Mouse (Mus musculus): ENCODE measurements around the gene Pcolce. TPM values are rescaled to one million over a fixed set of nuclear protein-coding genes. Genes with fewer than 3 reads are reported as not detected.

The Pcolce gene
- polyA plus RNA-seq, 1 experiment from 2014 or later = 292 TPM

DNA sequence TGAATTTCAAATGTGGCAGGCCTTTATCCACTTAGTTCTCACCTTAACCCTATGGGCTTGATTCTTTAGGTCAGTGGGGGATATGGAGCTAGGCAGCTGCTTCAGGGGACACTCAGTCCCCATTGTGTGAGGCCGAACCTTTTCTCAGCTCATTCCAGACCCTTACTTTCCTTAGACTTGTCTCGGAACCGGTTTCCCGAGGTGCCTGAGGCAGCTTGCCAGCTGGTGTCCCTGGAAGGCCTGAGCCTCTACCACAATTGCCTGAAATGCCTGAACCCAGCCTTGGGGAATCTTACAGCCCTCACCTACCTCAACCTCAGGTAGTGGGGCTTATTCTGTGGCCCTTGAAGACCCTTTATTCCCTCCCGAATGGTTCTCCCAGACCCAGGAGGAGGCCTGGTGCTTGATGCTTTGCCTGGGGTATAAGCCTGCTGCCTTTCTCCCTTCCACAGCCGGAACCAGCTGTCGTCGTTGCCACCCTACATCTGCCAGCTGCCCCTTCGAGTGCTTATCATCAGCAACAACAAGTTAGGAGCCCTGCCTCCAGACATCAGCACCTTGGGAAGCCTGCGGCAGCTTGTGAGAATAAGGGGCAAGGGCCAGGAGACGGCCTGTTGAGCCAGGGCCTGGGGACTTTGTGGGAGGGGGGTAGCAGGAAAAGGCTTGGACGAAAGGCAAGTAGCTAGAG is 20.0 kb upstream of the Pcolce start:
- Histone ChIP-seq H3K4me3 (ENCODE audit: low read depth, low read length) (no peak overlapping the region), H3K36me3 (ENCODE audit: control insufficient read depth, insufficient read depth, low read length) (peaks cover 50% of the 10 kb centered on the region), H3K4me2 (ENCODE audit: low read depth, low read length) (no peak overlapping the region), H3K4me1 (ENCODE audit: control insufficient read depth, insufficient read depth, low read length) (peaks cover 26% of the 10 kb centered on the region), H3K9ac (ENCODE audit: low read depth, low read length) (peak overlapping the region; percentile 23; the same call in 1 of the 2 replicates), H3K9me3 (ENCODE audit: control insufficient read depth, low read length) (no peaks in the 10 kb centered on the region), H3K27me3 (replicated peaks; ENCODE audit: control insufficient read depth, insufficient read depth, low read length) (no peaks in the 10 kb centered on the region), H3K27ac (replicated peaks; ENCODE audit: low read depth, low read length) (0 out of 2 replicates have a peak overlapping the region, but pooled peaks have one; percentile 21)
- DNase-seq (ENCODE audit: low spot score) (no peak), ATAC-seq (ENCODE audit: low read depth) (no peak)
- WGBS = 70% methylated on average over 12 of the region's 12 CpGs

DNA sequence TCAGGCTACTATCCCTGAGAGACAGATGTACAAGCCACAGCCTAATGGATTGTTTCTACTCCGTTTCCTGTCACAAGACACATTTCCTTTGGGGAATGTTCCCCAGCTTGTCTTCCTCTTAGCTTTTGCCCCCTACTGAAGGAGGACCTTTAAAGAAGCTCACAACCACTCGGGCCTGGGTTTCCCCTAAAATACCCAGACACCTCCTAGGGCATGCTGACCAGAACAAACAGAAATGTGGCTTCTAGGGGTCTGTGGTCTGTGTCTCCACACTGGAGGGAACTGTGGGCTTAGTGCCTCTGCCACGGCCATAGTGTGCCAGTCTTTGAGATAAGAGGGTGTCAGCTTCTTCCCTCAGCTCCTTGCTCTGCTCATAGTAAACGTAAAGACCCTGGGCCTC is 18.0 kb upstream of the Pcolce start:
- peak overlapping the region; percentile 94 for H3K4me2 ChIP-seq (ENCODE audit: low read depth, low read length)
- 0 out of 2 replicates have a peak overlapping the region, but pooled peaks have one; percentile 28 for H3K27ac ChIP-seq (replicated peaks; ENCODE audit: low read depth, low read length)
- H3K9me3 ChIP-seq (ENCODE audit: control insufficient read depth, low read length) = no peaks in the 10 kb centered on the region
- no peaks in the 10 kb centered on the region for H3K27me3 ChIP-seq (replicated peaks; ENCODE audit: control insufficient read depth, insufficient read depth, low read length)
- DNase-seq (ENCODE audit: low spot score) (no peak), ATAC-seq (ENCODE audit: low read depth) (no peak)
- H3K4me3 ChIP-seq (ENCODE audit: low read depth, low read length) = no peak overlapping the region
- peaks cover 31% of the 10 kb centered on the region for H3K36me3 ChIP-seq (ENCODE audit: control insufficient read depth, insufficient read depth, low read length)
- peak overlapping the region; percentile 31; the same call in 1 of the 2 replicates for H3K9ac ChIP-seq (ENCODE audit: low read depth, low read length)
- peaks cover 34% of the 10 kb centered on the region for H3K4me1 ChIP-seq (ENCODE audit: control insufficient read depth, insufficient read depth, low read length)
- WGBS = 60% methylated on average over 4 of the region's 4 CpGs

DNA sequence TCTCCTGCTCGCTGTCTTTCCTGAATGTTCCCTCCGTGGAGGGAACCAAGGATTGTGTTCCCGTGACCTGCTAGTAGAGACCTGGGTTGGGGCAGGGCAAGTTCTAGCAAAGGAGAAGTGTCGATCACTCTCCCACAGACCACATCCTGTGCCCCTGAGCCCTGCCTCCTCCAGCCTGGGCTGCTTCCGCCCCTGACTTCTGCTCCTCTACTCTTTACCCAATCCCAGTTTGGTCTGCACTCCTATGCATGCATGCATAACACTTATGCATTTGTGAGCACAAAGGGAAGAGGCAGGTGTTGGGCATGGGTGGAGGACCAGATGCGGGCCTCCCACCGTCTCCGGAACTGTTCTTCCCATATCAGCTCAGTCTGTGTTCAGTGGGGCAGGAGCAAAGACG is 17.6 kb upstream of the Pcolce start:
- DNase-seq (ENCODE audit: low spot score) (no peak), ATAC-seq (ENCODE audit: low read depth) (no peak)
- Histone ChIP-seq H3K4me1 (ENCODE audit: control insufficient read depth, insufficient read depth, low read length) (peaks cover 34% of the 10 kb centered on the region), H3K4me2 (ENCODE audit: low read depth, low read length) (peak overlapping the region; percentile 94), H3K27ac (replicated peaks; ENCODE audit: low read depth, low read length) (peak overlapping the region; percentile 89), H3K27me3 (replicated peaks; ENCODE audit: control insufficient read depth, insufficient read depth, low read length) (no peaks in the 10 kb centered on the region), H3K4me3 (ENCODE audit: low read depth, low read length) (peak overlapping the region; percentile 99; the same call in 1 of the 2 replicates), H3K9me3 (ENCODE audit: control insufficient read depth, low read length) (no peaks in the 10 kb centered on the region), H3K9ac (ENCODE audit: low read depth, low read length) (peak overlapping the region; percentile 81; the same call in 1 of the 2 replicates), H3K36me3 (ENCODE audit: control insufficient read depth, insufficient read depth, low read length) (peaks cover 26% of the 10 kb centered on the region)
- 55% methylated on average over 9 of the region's 9 CpGs for WGBS

- DNase-seq (ENCODE audit: low spot score) (no peak), ATAC-seq (ENCODE audit: low read depth) (no peak)
- Histone ChIP-seq H3K27me3 (replicated peaks; ENCODE audit: control insufficient read depth, insufficient read depth, low read length) (no peaks in the 10 kb centered on the region), H3K4me2 (ENCODE audit: low read depth, low read length) (peak overlapping the region; percentile 94), H3K4me3 (ENCODE audit: low read depth, low read length) (peak overlapping the region; percentile 99), H3K9ac (ENCODE audit: low read depth, low read length) (peak overlapping the region; percentile 81), H3K9me3 (ENCODE audit: control insufficient read depth, low read length) (no peaks in the 10 kb centered on the region), H3K36me3 (ENCODE audit: control insufficient read depth, insufficient read depth, low read length) (peaks cover 21% of the 10 kb centered on the region), H3K4me1 (ENCODE audit: control insufficient read depth, insufficient read depth, low read length) (peaks cover 34% of the 10 kb centered on the region), H3K27ac (replicated peaks; ENCODE audit: low read depth, low read length) (peak overlapping the region; percentile 89)
- 31% methylated on average over 3 of the region's 3 CpGs for WGBS
These were observed 17.0 kb upstream of the Pcolce start for GRCm38 (mm10) chr5:137630602-137631001.

GRCm38 (mm10) chr5:137629906-137630545 is 16.4 kb upstream of the Pcolce start:
- peak; percentile 61 for DNase-seq (ENCODE audit: low spot score)
- Histone ChIP-seq H3K4me2 (ENCODE audit: low read depth, low read length) (peak overlapping the region; percentile 94), H3K27me3 (replicated peaks; ENCODE audit: control insufficient read depth, insufficient read depth, low read length) (no peaks in the 10 kb centered on the region), H3K4me1 (ENCODE audit: control insufficient read depth, insufficient read depth, low read length) (peaks cover 34% of the 10 kb centered on the region), H3K9me3 (ENCODE audit: control insufficient read depth, low read length) (no peaks in the 10 kb centered on the region), H3K36me3 (ENCODE audit: control insufficient read depth, insufficient read depth, low read length) (peaks cover 15% of the 10 kb centered on the region), H3K4me3 (ENCODE audit: low read depth, low read length) (peak overlapping the region; percentile 99), H3K9ac (ENCODE audit: low read depth, low read length) (peak overlapping the region; percentile 81), H3K27ac (replicated peaks; ENCODE audit: low read depth, low read length) (peak overlapping the region; percentile 89)
- ATAC-seq (ENCODE audit: low read depth) = no peak; the same call in 1 of the 2 replicates
- WGBS = 14% methylated on average over 6 of the region's 6 CpGs

- peak overlapping the region; percentile 81 for H3K9ac ChIP-seq (ENCODE audit: low read depth, low read length)
- 0% methylated on average over 21 of the region's 23 CpGs for WGBS
- H3K9me3 ChIP-seq (ENCODE audit: control insufficient read depth, low read length) = no peaks in the 10 kb centered on the region
- peaks cover 34% of the 10 kb centered on the region for H3K4me1 ChIP-seq (ENCODE audit: control insufficient read depth, insufficient read depth, low read length)
- 0 out of 2 replicates have a peak, but pooled peaks have one; percentile 4 for ATAC-seq (ENCODE audit: low read depth)
- H3K27ac ChIP-seq (replicated peaks; ENCODE audit: low read depth, low read length) = peak overlapping the region; percentile 89
- peak overlapping the region; percentile 94 for H3K4me2 ChIP-seq (ENCODE audit: low read depth, low read length)
- no peaks in the 10 kb centered on the region for H3K27me3 ChIP-seq (replicated peaks; ENCODE audit: control insufficient read depth, insufficient read depth, low read length)
- peak overlapping the region; percentile 99 for H3K4me3 ChIP-seq (ENCODE audit: low read depth, low read length)
- peaks cover 9% of the 10 kb centered on the region for H3K36me3 ChIP-seq (ENCODE audit: control insufficient read depth, insufficient read depth, low read length)
- peak; percentile 77 for DNase-seq (ENCODE audit: low spot score)
These were observed 15.7 kb upstream of the Pcolce start for GRCm38 (mm10) chr5:137629306-137629721.

GRCm38 (mm10) chr5:137628498-137629305 is 15.1 kb upstream of the Pcolce start, which contains the start of the genes Fbxo24, Lrch4 and Gm20605:
Gene Fbxo24, minus strand, starts transcription at chr5:137629002.
Gene Lrch4, plus strand, starts transcription at chr5:137629121.
Gene Gm20605, plus strand, starts transcription at chr5:137629175.
- Histone ChIP-seq H3K4me2 (ENCODE audit: low read depth, low read length) (peak within 1 kb of the TSS; percentile 94), H3K4me1 (ENCODE audit: control insufficient read depth, insufficient read depth, low read length) (peaks cover 34% of the 10 kb centered on the region), H3K27me3 (replicated peaks; ENCODE audit: control insufficient read depth, insufficient read depth, low read length) (no peaks in the 10 kb centered on the region), H3K9me3 (ENCODE audit: control insufficient read depth, low read length) (no peaks in the 10 kb centered on the region), H3K36me3 (ENCODE audit: control insufficient read depth, insufficient read depth, low read length) (peaks cover 3% of the 10 kb centered on the region), H3K4me3 (ENCODE audit: low read depth, low read length) (peak within 1 kb of the TSS; percentile 99), H3K9ac (ENCODE audit: low read depth, low read length) (peak within 1 kb of the TSS; percentile 81), H3K27ac (replicated peaks; ENCODE audit: low read depth, low read length) (peak within 1 kb of the TSS; percentile 89)
- peak; percentile 97 for ATAC-seq (ENCODE audit: low read depth)
- DNase-seq (ENCODE audit: low spot score) = peak; percentile 100
- under 1% methylated on average over 42 of the region's 46 CpGs for WGBS

DNA sequence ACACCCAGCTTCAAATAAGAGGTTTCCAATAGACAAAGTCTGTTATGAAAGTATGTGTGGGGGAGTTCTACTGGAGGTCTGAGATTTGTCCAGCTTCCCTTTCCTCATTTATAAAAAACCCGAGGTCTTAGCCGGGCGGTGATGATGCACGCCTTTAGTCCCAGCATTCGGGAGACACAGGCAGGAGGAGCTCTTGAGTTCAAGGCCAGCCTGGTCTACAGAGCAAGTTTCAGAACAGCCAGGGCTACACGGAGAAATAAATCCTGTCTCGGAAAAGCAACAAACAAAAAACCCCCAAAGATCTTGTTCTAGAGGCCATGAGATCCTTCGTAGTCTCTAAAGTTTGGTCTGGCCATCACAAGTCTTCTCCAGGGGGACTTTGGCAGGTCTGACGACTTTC is 14.4 kb upstream of the Pcolce start:
- H3K9ac ChIP-seq (ENCODE audit: low read depth, low read length) = peak overlapping the region; percentile 67
- WGBS = under 1% methylated on average over 9 of the region's 9 CpGs
- no peaks in the 10 kb centered on the region for H3K27me3 ChIP-seq (replicated peaks; ENCODE audit: control insufficient read depth, insufficient read depth, low read length)
- H3K4me3 ChIP-seq (ENCODE audit: low read depth, low read length) = peak overlapping the region; percentile 51
- no peaks in the 10 kb centered on the region for H3K36me3 ChIP-seq (ENCODE audit: control insufficient read depth, insufficient read depth, low read length)
- ATAC-seq (ENCODE audit: low read depth) (no peak), DNase-seq (ENCODE audit: low spot score) (no peak)
- H3K4me2 ChIP-seq (ENCODE audit: low read depth, low read length) = peak overlapping the region; percentile 70
- peak overlapping the region; percentile 88 for H3K27ac ChIP-seq (replicated peaks; ENCODE audit: low read depth, low read length)
- H3K4me1 ChIP-seq (ENCODE audit: control insufficient read depth, insufficient read depth, low read length) = peaks cover 33% of the 10 kb centered on the region
- no peaks in the 10 kb centered on the region for H3K9me3 ChIP-seq (ENCODE audit: control insufficient read depth, low read length)
